Mouse (Mus musculus): ENCODE data around the gene Nr0b2. TPM values are rescaled to one million over a fixed set of nuclear protein-coding genes. Genes with fewer than 3 reads are reported as not detected.
"Not testable (repeated sequence)": the region's sequence is repeated elsewhere in the genome, so short reads cannot be mapped to it uniquely, and the experiment has no call there.

Nr0b2 gene
- not detected in 2 replicates for polyA plus RNA-seq (2011; ENCODE audit: insufficient read length, low read depth, missing spikeins)

- TF ChIP-seq CTCF (IDR thresholded peaks at IDR 0.05; ENCODE audit: borderline replicate concordance, insufficient read depth, low read length) (no peak), POLR2A (IDR thresholded peaks at IDR 0.05; ENCODE audit: low read depth, low read length) (no peak)
- no peak within 1 kb of the TSS for H3K4me3 ChIP-seq (ENCODE audit: insufficient read depth, low read length)
- no peak within 1 kb of the TSS for H3K27ac ChIP-seq (ENCODE audit: insufficient read depth, low read length)
- H3K4me1 ChIP-seq (ENCODE audit: control insufficient read depth, insufficient read depth, low read length): no peaks in the 10 kb centered on the region
Observed at GRCm38 (mm10) chr4:133552768-133553447, at the start of gene Nr0b2. Gene Nr0b2 (plus strand): TSS chr4:133553376.

DNA sequence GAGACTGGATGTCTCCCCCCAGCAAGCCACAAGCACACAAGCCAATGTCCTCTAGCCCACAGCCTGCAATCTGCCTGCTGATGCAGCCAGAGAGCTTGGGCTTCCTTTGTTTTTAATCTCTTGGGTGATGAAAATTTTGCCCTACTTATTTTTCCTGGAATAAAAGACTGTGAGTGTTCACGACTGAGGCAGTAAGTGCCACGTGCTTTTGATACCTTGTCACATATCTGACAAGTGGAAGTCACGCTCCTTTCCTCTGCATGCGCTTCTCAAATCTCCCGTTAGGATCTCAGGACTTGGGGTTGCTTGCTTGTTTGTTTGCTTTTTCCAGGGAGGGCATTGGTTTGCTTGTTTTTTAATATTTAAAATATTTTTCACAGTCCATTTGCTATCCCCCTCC lies 48.9 kb upstream of the Nr0b2 start:
- no peak overlapping the region for H3K4me3 ChIP-seq (ENCODE audit: insufficient read depth, low read length)
- H3K27ac ChIP-seq (ENCODE audit: insufficient read depth, low read length): no peak overlapping the region
- TF ChIP-seq POLR2A (IDR thresholded peaks at IDR 0.05; ENCODE audit: low read depth, low read length) (no peak), CTCF (IDR thresholded peaks at IDR 0.05; ENCODE audit: borderline replicate concordance, insufficient read depth, low read length) (no peak)
- no peaks in the 10 kb centered on the region for H3K4me1 ChIP-seq (ENCODE audit: control insufficient read depth, insufficient read depth, low read length)

DNA sequence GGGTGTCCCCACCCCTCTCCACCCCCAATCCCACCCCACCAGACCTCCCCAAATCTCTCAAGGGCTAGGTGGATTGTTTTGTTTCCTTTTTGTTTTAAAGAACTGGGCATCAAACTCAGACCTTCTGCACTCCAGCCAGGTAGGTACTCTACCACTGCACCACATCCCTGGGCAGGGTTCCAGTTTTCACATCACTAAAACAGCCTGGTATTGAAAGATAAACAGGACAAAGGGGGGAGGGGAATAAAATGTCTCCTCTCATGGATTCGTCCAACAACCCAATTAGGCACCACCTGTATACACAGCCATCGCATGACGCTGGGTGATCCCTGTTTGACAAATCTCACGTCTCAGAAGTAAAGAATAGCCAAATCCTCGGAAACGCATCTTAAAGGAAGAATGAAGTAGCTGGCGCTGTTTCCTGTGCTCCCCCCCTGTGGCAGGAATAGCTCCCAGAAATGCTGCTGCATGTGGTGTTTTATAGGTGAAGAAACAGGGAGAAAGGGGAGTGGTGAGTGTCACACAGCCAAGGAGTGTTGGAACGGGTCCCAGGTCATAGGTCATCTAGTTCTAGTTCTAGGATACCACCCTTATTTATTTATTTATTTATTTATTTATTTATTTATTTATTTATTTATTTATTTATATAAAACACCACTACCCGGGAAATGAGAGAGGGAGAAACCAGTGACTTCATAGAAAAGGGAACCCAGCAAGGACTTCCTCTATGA lies 48.3 kb upstream of the Nr0b2 start:
- H3K4me1 ChIP-seq (ENCODE audit: control insufficient read depth, insufficient read depth, low read length): no peaks in the 10 kb centered on the region
- H3K4me3 ChIP-seq (ENCODE audit: insufficient read depth, low read length): no peak overlapping the region
- TF ChIP-seq POLR2A (IDR thresholded peaks at IDR 0.05; ENCODE audit: low read depth, low read length) (no peak), CTCF (IDR thresholded peaks at IDR 0.05; ENCODE audit: borderline replicate concordance, insufficient read depth, low read length) (no peak)
- no peak overlapping the region for H3K27ac ChIP-seq (ENCODE audit: insufficient read depth, low read length)

GRCm38 (mm10) chr4:133506573-133506972 lies 46.6 kb upstream of the Nr0b2 start:
- Histone ChIP-seq H3K4me3 (ENCODE audit: insufficient read depth, low read length) (no peak overlapping the region), H3K4me1 (ENCODE audit: control insufficient read depth, insufficient read depth, low read length) (no peaks in the 10 kb centered on the region), H3K27ac (ENCODE audit: insufficient read depth, low read length) (no peak overlapping the region)
- no peak for TF ChIP-seq CTCF (IDR thresholded peaks at IDR 0.05; ENCODE audit: borderline replicate concordance, insufficient read depth, low read length)
- no peak for TF ChIP-seq POLR2A (IDR thresholded peaks at IDR 0.05; ENCODE audit: low read depth, low read length)

DNA sequence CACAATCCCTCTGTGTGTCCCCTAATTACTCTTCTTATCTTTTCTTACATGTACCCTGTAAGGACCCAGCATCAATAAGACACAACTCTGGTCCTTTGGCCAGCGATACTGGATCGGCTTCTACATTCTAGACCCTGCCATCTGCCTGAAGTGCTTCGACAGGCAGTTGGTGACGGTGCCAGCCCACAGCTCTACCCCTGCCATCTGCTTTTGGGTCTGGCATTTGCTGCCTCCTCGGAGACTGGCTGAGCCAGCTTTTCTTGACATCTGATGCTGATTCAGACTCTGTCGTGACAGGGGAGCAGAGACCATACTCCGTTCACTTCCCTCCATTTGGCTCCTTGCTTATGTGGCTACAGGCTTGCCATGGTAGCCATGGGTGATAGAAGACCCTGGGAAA lies 44.2 kb upstream of the Nr0b2 start:
- H3K27ac ChIP-seq (ENCODE audit: insufficient read depth, low read length): no peak overlapping the region
- H3K4me3 ChIP-seq (ENCODE audit: insufficient read depth, low read length): no peak overlapping the region
- no peak for TF ChIP-seq CTCF (IDR thresholded peaks at IDR 0.05; ENCODE audit: borderline replicate concordance, insufficient read depth, low read length)
- TF ChIP-seq POLR2A (IDR thresholded peaks at IDR 0.05; ENCODE audit: low read depth, low read length): no peak
- H3K4me1 ChIP-seq (ENCODE audit: control insufficient read depth, insufficient read depth, low read length): no peaks in the 10 kb centered on the region

DNA sequence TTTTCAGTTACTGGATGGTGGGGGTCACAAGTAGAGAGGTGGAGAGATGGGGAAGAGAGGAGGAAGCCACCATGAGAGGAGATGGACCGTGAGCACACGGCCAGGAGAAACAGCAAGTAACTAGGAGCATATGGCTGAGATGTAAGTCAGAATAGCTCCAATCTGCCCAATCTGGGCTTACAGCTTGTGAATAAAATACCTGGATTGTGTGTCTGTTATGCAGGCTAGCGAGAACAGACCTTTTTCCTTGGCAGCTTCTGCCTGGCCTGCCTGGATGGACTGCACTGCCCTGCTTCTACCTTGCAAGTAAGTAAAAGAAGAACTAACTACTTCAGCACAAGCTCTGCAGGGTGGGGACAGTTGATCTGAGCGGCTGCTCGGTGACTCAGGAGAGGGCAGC lies 42.1 kb upstream of the Nr0b2 start:
- H3K4me1 ChIP-seq (ENCODE audit: control insufficient read depth, insufficient read depth, low read length): no peaks in the 10 kb centered on the region
- no peak overlapping the region for H3K27ac ChIP-seq (ENCODE audit: insufficient read depth, low read length)
- TF ChIP-seq POLR2A (IDR thresholded peaks at IDR 0.05; ENCODE audit: low read depth, low read length): no peak
- no peak for TF ChIP-seq CTCF (IDR thresholded peaks at IDR 0.05; ENCODE audit: borderline replicate concordance, insufficient read depth, low read length)
- no peak overlapping the region for H3K4me3 ChIP-seq (ENCODE audit: insufficient read depth, low read length)

- not testable (repeated sequence) for H3K4me3 ChIP-seq (ENCODE audit: insufficient read depth, low read length); H3K4me1 ChIP-seq (ENCODE audit: control insufficient read depth, insufficient read depth, low read length); H3K27ac ChIP-seq (ENCODE audit: insufficient read depth, low read length)
Observed at GRCm38 (mm10) chr4:133512511-133512910, 40.7 kb upstream of the Nr0b2 start.

- Histone ChIP-seq H3K4me1 (ENCODE audit: control insufficient read depth, insufficient read depth, low read length) (no peaks in the 10 kb centered on the region), H3K27ac (ENCODE audit: insufficient read depth, low read length) (no peak overlapping the region), H3K4me3 (ENCODE audit: insufficient read depth, low read length) (no peak overlapping the region)
- no peak for TF ChIP-seq POLR2A (IDR thresholded peaks at IDR 0.05; ENCODE audit: low read depth, low read length)
- TF ChIP-seq CTCF (IDR thresholded peaks at IDR 0.05; ENCODE audit: borderline replicate concordance, insufficient read depth, low read length): peak; percentile 87; the same call in 1 of the 2 replicates
Observed at GRCm38 (mm10) chr4:133512972-133513371, 40.2 kb upstream of the Nr0b2 start.

GRCm38 (mm10) chr4:133518601-133519368 lies 34.4 kb upstream of the Nr0b2 start, which contains the start of gene Kdf1:
Gene Kdf1 (plus strand): TSS chr4:133518963.
- no peak within 1 kb of the TSS for H3K27ac ChIP-seq (ENCODE audit: insufficient read depth, low read length)
- H3K4me3 ChIP-seq (ENCODE audit: insufficient read depth, low read length): no peak within 1 kb of the TSS
- H3K4me1 ChIP-seq (ENCODE audit: control insufficient read depth, insufficient read depth, low read length): no peaks in the 10 kb centered on the region
- TF ChIP-seq CTCF (IDR thresholded peaks at IDR 0.05; ENCODE audit: borderline replicate concordance, insufficient read depth, low read length) (no peak), POLR2A (IDR thresholded peaks at IDR 0.05; ENCODE audit: low read depth, low read length) (no peak)

- no peak overlapping the region for H3K27ac ChIP-seq (ENCODE audit: insufficient read depth, low read length)
- no peak for TF ChIP-seq CTCF (IDR thresholded peaks at IDR 0.05; ENCODE audit: borderline replicate concordance, insufficient read depth, low read length)
- TF ChIP-seq POLR2A (IDR thresholded peaks at IDR 0.05; ENCODE audit: low read depth, low read length): no peak
- no peaks in the 10 kb centered on the region for H3K4me1 ChIP-seq (ENCODE audit: control insufficient read depth, insufficient read depth, low read length)
- no peak overlapping the region for H3K4me3 ChIP-seq (ENCODE audit: insufficient read depth, low read length)
Observed at GRCm38 (mm10) chr4:133519369-133519665, 33.9 kb upstream of the Nr0b2 start.
